Mouse (Mus musculus): ENCODE data around the gene Dlg2. TPM values are rescaled to one million over a fixed set of nuclear protein-coding genes. Genes with fewer than 3 reads are reported as not detected.

The Dlg2 gene
- polyA plus RNA-seq, 1 experiment, result 7.6 TPM

- H3K4me3 ChIP-seq (ENCODE audit: insufficient read depth, low read depth, low read length), result no peak overlapping the region
- no peaks in the 10 kb centered on the region for H3K4me1 ChIP-seq (ENCODE audit: control insufficient read depth, insufficient read depth, insufficient read length, low read length)
- H3K27ac ChIP-seq (replicated peaks; ENCODE audit: low read depth, low read length), result no peak overlapping the region
These were observed 1686.7 kb downstream of the Dlg2 start for GRCm38 (mm10) chr7:92163150-92163549.

GRCm38 (mm10) chr7:92164316-92164715 lies 1687.8 kb downstream of the Dlg2 start:
- Histone ChIP-seq H3K4me3 (ENCODE audit: insufficient read depth, low read depth, low read length) (no peak overlapping the region), H3K27ac (replicated peaks; ENCODE audit: low read depth, low read length) (no peak overlapping the region)

GRCm38 (mm10) chr7:92164875-92165518 lies 1688.5 kb downstream of the Dlg2 start:
- Histone ChIP-seq H3K4me1 (ENCODE audit: control insufficient read depth, insufficient read depth, insufficient read length, low read length) (no peaks in the 10 kb centered on the region), H3K4me3 (ENCODE audit: insufficient read depth, low read depth, low read length) (no peak overlapping the region), H3K27ac (replicated peaks; ENCODE audit: low read depth, low read length) (no peak overlapping the region)

More at GRCm38 (mm10) chr7:92164316-92164715, 1687.8 kb downstream of the Dlg2 start:
- H3K4me1 ChIP-seq (ENCODE audit: control insufficient read depth, insufficient read depth, insufficient read length, low read length), result no peaks in the 10 kb centered on the region

- H3K4me3 ChIP-seq (ENCODE audit: insufficient read depth, low read depth, low read length), result no peak overlapping the region
- no peak overlapping the region for H3K27ac ChIP-seq (replicated peaks; ENCODE audit: low read depth, low read length)
These were observed 1703.6 kb downstream of the Dlg2 start for GRCm38 (mm10) chr7:92180029-92180428.

GRCm38 (mm10) chr7:92180591-92181587 lies 1704.4 kb downstream of the Dlg2 start:
- H3K27ac ChIP-seq (replicated peaks; ENCODE audit: low read depth, low read length), result no peak overlapping the region
- peak overlapping the region; percentile 27 for H3K4me3 ChIP-seq (ENCODE audit: insufficient read depth, low read depth, low read length)

More at GRCm38 (mm10) chr7:92180029-92180428, 1703.6 kb downstream of the Dlg2 start:
- no peaks in the 10 kb centered on the region for H3K4me1 ChIP-seq (ENCODE audit: control insufficient read depth, insufficient read depth, insufficient read length, low read length)

GRCm38 (mm10) chr7:92181959-92182612 lies 1705.6 kb downstream of the Dlg2 start:
- Histone ChIP-seq H3K4me3 (ENCODE audit: insufficient read depth, low read depth, low read length) (no peak overlapping the region), H3K4me1 (ENCODE audit: control insufficient read depth, insufficient read depth, insufficient read length, low read length) (no peaks in the 10 kb centered on the region), H3K27ac (replicated peaks; ENCODE audit: low read depth, low read length) (no peak overlapping the region)

More at GRCm38 (mm10) chr7:92180591-92181587, 1704.4 kb downstream of the Dlg2 start:
- H3K4me1 ChIP-seq (ENCODE audit: control insufficient read depth, insufficient read depth, insufficient read length, low read length), result no peaks in the 10 kb centered on the region

- Histone ChIP-seq H3K27ac (replicated peaks; ENCODE audit: low read depth, low read length) (no peak overlapping the region), H3K4me1 (ENCODE audit: control insufficient read depth, insufficient read depth, insufficient read length, low read length) (no peaks in the 10 kb centered on the region)
These were observed 1708.0 kb downstream of the Dlg2 start for GRCm38 (mm10) chr7:92184371-92185059.

GRCm38 (mm10) chr7:92186341-92186740 lies 1709.9 kb downstream of the Dlg2 start:
- no peak overlapping the region for H3K27ac ChIP-seq (replicated peaks; ENCODE audit: low read depth, low read length)
- H3K4me1 ChIP-seq (ENCODE audit: control insufficient read depth, insufficient read depth, insufficient read length, low read length), result no peaks in the 10 kb centered on the region
- H3K4me3 ChIP-seq (ENCODE audit: insufficient read depth, low read depth, low read length), result no peak overlapping the region

More at GRCm38 (mm10) chr7:92184371-92185059, 1708.0 kb downstream of the Dlg2 start:
- H3K4me3 ChIP-seq (ENCODE audit: insufficient read depth, low read depth, low read length), result no peak overlapping the region

GRCm38 (mm10) chr7:92189149-92189548 lies 1712.7 kb downstream of the Dlg2 start:
- Histone ChIP-seq H3K4me3 (ENCODE audit: insufficient read depth, low read depth, low read length) (no peak overlapping the region), H3K4me1 (ENCODE audit: control insufficient read depth, insufficient read depth, insufficient read length, low read length) (no peaks in the 10 kb centered on the region), H3K27ac (replicated peaks; ENCODE audit: low read depth, low read length) (no peak overlapping the region)

- Histone ChIP-seq H3K4me1 (ENCODE audit: control insufficient read depth, insufficient read depth, insufficient read length, low read length) (no peaks in the 10 kb centered on the region), H3K4me3 (ENCODE audit: insufficient read depth, low read depth, low read length) (no peak overlapping the region), H3K27ac (replicated peaks; ENCODE audit: low read depth, low read length) (no peak overlapping the region)
These were observed 1719.5 kb downstream of the Dlg2 start for GRCm38 (mm10) chr7:92196004-92196403.

GRCm38 (mm10) chr7:92197621-92198020 lies 1721.1 kb downstream of the Dlg2 start:
- no peak overlapping the region for H3K27ac ChIP-seq (replicated peaks; ENCODE audit: low read depth, low read length)

GRCm38 (mm10) chr7:92199131-92199530 lies 1722.7 kb downstream of the Dlg2 start:
- no peaks in the 10 kb centered on the region for H3K4me1 ChIP-seq (ENCODE audit: control insufficient read depth, insufficient read depth, insufficient read length, low read length)
- H3K27ac ChIP-seq (replicated peaks; ENCODE audit: low read depth, low read length), result no peak overlapping the region
- H3K4me3 ChIP-seq (ENCODE audit: insufficient read depth, low read depth, low read length), result no peak overlapping the region

More at GRCm38 (mm10) chr7:92197621-92198020, 1721.1 kb downstream of the Dlg2 start:
- no peak overlapping the region for H3K4me3 ChIP-seq (ENCODE audit: insufficient read depth, low read depth, low read length)
- H3K4me1 ChIP-seq (ENCODE audit: control insufficient read depth, insufficient read depth, insufficient read length, low read length), result no peaks in the 10 kb centered on the region

- Histone ChIP-seq H3K4me1 (ENCODE audit: control insufficient read depth, insufficient read depth, insufficient read length, low read length) (no peaks in the 10 kb centered on the region), H3K27ac (replicated peaks; ENCODE audit: low read depth, low read length) (no peak overlapping the region)
These were observed 1734.2 kb downstream of the Dlg2 start for GRCm38 (mm10) chr7:92210701-92211100.

GRCm38 (mm10) chr7:92213751-92214150 lies 1737.3 kb downstream of the Dlg2 start:
- no peaks in the 10 kb centered on the region for H3K4me1 ChIP-seq (ENCODE audit: control insufficient read depth, insufficient read depth, insufficient read length, low read length)
- H3K4me3 ChIP-seq (ENCODE audit: insufficient read depth, low read depth, low read length), result no peak overlapping the region
- H3K27ac ChIP-seq (replicated peaks; ENCODE audit: low read depth, low read length), result no peak overlapping the region

More at GRCm38 (mm10) chr7:92210701-92211100, 1734.2 kb downstream of the Dlg2 start:
- no peak overlapping the region for H3K4me3 ChIP-seq (ENCODE audit: insufficient read depth, low read depth, low read length)
